Mouse (Mus musculus) stomach, postnatal 0 days (tissue): ENCODE measurements around the gene Barhl2.

Source experiments
- CTCF ChIP-seq: IDR thresholded peaks from 2 replicates; pipeline ENCODE4 v1.5.1; 2016; ENCODE audit warnings: antibody characterized with exemption, low read depth, mild to moderate bottlenecking, moderate library complexity
- EP300 ChIP-seq: optimal IDR thresholded peaks from 2 replicates; pipeline ENCODE3; 2016; ENCODE audit warnings: antibody characterized with exemption

- TF ChIP-seq EP300 (no peak), CTCF (no peak)
These were observed 632 bp upstream of the Barhl2 start for GRCm38 (mm10) chr5:106458477-106459119.
